Mouse (Mus musculus) adrenal gland, postnatal 4 days (tissue): ENCODE results near the gene Zc3h7a. TPM values are rescaled to one million over a fixed set of nuclear protein-coding genes. Genes with fewer than 3 reads are reported as not detected.
A peak's percentile ranks its signal among the peaks of the same experiment; 100 is the strongest.

Experiments used
- microRNA-seq: library from miRNA; unstranded; fragments of <30 nt; microRNA quantifications from one replicate; pipeline ENCODE4 v1.2.0, GENCODE M21; 2021
- total RNA-seq, 2 experiments: library from RNA; stranded (reverse); gene quantifications; 2 replicates each; pipeline ENCODE4 v1.2.3; 2021

Zc3h7a gene
- total RNA-seq, 2 experiments from 2014 or later = 94.4 to 117 TPM

Small RNAs within 50 kb of the gene (microRNA-seq; reads per million reads assigned to microRNA genes)
- gene Gm23935 = 19.7 reads per million, percentile 30 among the genes with 10 or more reads in this experiment

Other genes with a start within 250 kb of the Zc3h7a start
- gene Snn, start 115.4 kb downstream of the Zc3h7a start, total RNA-seq = 10 to 100 TPM; 30.7 to 31.1 TPM
- 10 to 100 TPM; 62.0 to 67.0 TPM for gene Litaf, start 110.2 kb downstream of the Zc3h7a start, total RNA-seq
- gene Txndc11, start 41.7 kb downstream of the Zc3h7a start, total RNA-seq = 10 to 100 TPM; 44.4 to 50.0 TPM
- gene Rsl1d1, start 26.9 kb upstream of the Zc3h7a start, total RNA-seq = 10 to 100 TPM; 85.4 to 89.7 TPM
- gene Gspt1, start 77.9 kb upstream of the Zc3h7a start, total RNA-seq = 100 to 1,000 TPM; 102 to 117 TPM
- gene Tnfrsf17, start 137.4 kb upstream of the Zc3h7a start, total RNA-seq = not detected
- gene Snx29, start 146.5 kb upstream of the Zc3h7a start, total RNA-seq = 10 to 100 TPM; 20.1 to 30.2 TPM